Mouse (Mus musculus) left cerebral cortex, postnatal 10 days (tissue): ENCODE measurements at regions not wholly inside any gene's neighbourhood (a gene's known extent, or its start where the extent isn't known, plus 50 kb on each side); places are given as distances from the start of the nearest gene placed in this dataset.

Experiments
- DNase-seq, 2 experiments: peaks; one replicate each; pipeline ENCODE4 v3.0.0; 2021 to 2022; ENCODE audit warnings: low spot score in 2 of 2, mixed read lengths in 1 of 2; ENCODE audit errors: extremely low spot score in 1 of 2
- intact Hi-C: fragments of 180-260 bp; cut with DNase I; formaldehyde crosslinking; loops from one replicate; pipeline ENCODE4 v1.15.1; 2025

DNA sequence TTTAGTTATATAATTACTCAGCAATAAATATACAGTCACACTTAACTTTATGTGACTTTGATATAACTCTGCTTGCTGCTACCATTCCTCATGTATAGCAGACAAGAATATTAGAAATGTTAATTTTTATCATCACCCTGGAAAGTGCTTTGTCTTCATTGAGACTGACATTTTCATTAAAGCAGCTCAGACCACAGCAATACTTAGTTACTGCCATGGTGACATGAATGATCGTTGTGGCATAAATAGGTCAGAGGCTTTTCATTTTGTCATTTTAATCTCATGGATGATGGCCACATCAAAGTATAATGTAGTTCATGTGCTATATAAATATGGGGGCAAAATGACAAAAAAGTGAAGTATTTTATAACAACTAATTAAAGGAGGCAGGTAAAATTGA is 498.1 kb downstream of the Slc22a22 start:
- intact Hi-C loops, result no loop called here
- no peak for DNase-seq

DNA sequence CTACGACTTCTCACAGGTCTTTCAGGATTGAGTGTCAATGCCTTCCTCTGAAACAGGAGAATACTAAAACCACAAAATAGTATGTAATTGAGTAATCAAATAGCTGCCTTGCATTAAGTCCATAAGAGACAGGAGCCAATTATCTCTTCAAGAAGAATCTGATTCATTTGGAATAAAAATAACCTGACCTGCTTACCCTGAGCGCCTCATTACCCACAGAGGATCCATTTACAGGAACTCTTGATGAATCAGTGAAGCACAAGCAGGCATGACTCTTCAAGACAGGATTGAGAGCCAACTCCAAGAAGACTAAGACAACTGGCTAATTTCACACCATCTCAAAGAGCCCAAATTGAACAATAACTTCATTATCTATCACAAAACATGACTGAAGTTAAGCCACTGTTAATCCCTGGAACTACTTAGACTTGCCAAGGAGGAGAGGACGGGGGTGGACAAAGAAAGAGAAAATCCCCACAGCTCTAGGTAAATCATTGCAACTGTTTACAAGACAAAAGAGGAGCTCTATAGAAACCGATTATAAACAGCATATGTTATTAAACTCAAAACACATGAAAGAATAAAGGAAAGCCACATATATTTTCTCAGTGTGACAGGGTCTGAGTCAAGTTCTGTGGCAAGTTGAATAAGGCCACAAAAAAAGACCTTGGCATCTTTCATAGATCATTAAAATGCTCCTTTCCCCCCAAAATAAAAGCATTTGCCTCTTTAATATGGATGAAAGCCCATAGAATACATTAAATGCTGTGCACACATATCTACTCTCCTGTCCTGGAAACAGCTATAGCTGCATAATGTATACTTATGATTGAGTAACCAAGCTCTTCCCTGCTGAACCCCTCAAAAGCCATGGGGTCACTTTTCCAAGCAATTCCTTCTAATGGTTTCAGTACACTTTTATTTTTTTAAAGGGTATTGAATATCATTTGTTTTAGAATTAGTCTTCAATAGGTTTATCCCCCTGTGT is 501.7 kb downstream of the Slc22a22 start:
- intact Hi-C loops, result no loop called here

DNA sequence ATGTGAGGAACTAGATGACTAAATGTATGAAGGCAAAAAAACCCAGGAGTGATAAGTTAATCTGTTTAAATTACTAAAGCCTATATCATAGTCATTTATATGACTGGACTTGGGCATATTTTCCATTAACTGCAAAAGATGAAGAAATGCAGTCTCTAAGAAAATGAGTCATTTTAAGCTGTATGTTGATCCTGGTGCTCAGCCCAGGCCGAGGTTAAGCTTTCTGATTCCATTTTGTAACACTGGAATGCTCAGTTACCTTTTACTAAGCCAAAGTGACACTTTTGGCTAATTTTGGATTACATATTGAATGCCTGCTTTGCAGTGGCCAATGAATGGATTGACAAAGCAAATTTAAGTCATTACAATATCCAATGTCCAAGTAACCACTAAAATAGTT is 507.3 kb downstream of the Slc22a22 start:
- intact Hi-C loops, result no loop called here
- DNase-seq, result no peak

More for the DNA sequence above, 501.7 kb downstream of the Slc22a22 start:
- no peak for DNase-seq

DNA sequence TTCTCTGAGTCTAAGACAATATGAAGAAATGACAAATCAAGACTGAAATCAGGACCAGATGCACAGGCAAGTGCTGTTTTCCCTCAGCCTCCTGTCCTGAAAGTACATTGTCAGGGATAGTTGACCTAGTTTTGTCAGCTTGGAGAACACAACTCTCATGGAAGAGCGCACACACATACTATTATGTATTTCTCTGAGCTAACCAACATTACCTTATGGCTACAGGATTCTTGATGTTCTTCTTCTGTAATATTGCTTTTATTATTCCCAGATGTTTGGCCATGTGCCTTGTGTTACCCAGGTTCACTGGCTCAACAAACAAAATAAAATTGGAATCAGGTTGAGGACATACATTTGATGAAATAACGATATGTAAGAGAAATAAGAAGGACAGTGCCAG is 521.1 kb downstream of the Slc22a22 start:
- intact Hi-C loops, result no loop called here
- no peak for DNase-seq

DNA sequence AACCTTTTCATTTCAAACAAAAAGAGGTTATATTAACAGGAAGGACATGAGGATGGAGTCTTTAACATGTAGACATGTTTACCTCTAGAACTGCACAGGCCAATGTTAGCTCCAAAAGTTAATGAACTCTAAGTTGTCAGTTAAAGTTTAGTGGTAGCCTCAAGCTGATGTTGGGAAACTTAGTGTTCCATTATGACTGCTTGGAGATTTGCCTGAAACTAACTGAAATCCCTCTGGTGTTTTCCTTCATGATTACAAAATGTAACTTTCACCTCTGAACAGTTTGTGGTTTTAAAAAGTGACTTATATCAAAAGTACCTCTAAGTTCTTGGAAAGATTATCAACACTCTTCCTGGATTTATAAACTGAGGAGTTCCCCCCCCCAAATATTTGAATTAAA is 525.2 kb downstream of the Slc22a22 start:
- DNase-seq, result no peak
- intact Hi-C loops, result no loop called here

DNA sequence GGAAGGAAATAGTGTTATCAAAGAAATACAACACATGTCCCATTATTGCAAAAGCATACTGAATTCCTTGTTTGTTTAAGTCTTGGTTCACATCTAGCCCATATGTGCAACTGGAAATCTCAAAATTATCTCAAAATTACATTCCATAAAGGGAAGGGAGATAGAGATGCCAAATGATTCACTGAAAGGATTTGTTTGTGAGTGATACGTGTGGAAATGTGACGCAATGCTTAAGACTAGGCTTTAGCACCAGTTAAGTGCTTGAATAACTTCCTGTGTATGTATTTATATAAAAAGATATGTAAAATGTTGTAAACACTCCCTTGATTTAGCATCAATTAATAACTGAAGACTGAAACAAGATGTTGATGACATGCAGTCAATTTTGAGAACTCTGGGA is 526.6 kb downstream of the Slc22a22 start:
- DNase-seq, result no peak
- intact Hi-C loops, result no loop called here

DNA sequence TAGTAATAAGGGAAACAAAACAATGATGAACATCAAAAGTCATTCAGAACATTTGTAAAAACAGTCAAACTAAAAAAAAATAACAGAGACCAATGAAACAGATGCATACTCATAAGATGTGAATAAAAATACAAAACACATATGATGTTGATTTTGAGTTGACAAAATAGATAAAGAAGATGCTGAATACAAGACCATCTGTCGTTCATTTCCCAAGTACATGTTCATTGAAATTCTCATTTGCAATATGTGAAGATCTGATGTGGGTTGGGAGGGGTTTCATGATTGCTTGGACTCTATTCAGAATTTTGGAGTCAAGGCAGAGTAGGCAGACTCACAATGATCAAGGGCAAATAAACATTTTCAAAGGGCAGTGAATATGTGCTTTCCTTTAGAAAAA is 536.5 kb downstream of the Slc22a22 start:
- intact Hi-C loops, result no loop called here
- DNase-seq, result no peak

DNA sequence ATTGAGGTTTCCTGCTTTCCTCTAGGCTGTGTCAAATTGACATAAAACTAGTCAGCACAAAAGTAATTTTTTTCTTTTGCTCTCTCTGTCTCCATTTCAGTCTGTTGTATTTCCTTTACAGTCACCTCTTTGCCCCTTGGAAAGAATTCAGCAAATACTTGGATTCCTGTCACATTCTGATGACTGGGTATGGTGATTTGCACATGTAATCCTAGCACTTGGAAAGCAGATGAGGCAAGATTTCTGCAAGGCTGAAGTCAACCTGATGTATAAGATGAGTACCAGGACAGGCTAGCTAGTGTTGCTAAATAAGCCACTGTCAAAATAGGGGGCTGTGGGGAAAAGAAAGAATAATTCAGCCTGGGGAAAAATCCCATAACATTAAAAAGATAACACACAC is 580.9 kb downstream of the Slc22a22 start:
- intact Hi-C loops, result no loop called here
- DNase-seq, result no peak

DNA sequence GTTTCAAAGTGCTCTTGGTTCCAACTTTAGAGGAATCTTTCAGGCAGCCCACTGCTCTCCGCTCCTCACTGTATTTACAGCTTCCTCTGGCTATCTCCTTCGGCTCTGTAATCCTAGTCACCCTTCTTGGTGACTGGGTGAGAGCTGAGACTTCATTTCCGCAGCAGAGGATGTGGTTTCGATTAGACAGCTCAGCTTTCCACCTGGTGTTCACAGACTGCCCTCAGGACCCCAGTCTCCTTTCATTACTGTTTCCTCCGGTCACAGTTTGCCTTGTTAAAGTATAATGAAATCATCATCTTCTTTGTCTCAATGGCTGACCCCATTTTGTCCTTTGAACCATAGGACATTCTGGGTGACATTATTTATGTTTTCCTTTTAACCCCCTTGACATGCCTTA is 595.9 kb downstream of the Slc22a22 start:
- no peak for DNase-seq
- intact Hi-C loops, result no loop called here

DNA sequence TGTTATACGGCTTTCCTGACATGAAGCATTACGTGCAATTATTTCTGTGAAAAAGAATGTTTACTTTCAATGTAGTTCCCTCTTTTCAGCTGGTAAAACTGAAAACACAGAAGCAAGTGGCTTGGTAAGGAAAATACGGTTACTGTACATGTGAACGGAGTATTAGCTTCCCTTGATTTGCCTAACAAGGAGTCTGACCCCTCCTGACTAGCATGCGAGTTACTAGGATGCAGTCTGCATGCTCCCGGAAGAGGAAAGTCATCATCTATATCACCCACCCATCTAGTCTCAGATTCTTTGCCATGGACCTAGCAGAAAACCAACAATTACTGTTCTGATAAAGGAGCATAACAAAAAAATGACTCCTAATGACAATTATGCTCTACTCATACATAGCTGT is 611.5 kb downstream of the Slc22a22 start:
- intact Hi-C loops, result no loop called here
- DNase-seq, result no peak

DNA sequence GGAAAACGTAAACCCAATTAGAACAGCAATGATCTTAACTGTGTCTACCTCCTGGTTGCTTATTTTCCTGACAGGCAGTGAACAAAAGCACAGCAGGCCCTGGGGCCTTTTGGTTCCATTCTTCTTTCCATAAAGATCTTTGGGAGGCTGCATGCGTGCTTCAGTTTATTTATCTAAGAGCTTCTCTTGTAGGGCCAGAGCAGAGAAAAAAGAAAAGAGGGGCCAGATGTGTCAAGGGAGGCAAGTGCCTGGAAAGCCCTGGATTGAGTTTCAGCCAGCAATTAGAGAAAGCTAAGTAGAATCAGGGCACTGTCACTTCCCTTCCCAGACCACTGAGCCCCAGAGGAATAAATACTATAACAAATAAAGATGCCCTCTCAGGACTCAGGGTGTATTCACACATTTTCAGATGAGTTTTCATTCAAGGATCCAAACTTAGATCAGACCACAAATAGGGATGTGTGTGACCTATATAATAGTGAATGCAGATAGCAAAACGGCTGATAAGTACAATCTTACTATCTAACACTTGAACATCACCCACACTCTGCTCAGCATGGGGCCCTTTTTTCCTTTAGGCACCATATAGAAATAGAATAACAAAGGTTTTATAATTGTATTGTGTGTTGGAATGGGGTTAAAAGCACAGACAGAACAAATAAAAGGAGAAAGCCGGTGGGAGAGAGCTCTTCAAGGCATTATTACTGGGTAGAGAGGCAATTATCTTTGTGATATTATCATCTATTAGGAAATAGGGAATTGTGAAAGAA is 612.2 kb downstream of the Slc22a22 start:
- DNase-seq, result no peak
- intact Hi-C loops, result no loop called here

DNA sequence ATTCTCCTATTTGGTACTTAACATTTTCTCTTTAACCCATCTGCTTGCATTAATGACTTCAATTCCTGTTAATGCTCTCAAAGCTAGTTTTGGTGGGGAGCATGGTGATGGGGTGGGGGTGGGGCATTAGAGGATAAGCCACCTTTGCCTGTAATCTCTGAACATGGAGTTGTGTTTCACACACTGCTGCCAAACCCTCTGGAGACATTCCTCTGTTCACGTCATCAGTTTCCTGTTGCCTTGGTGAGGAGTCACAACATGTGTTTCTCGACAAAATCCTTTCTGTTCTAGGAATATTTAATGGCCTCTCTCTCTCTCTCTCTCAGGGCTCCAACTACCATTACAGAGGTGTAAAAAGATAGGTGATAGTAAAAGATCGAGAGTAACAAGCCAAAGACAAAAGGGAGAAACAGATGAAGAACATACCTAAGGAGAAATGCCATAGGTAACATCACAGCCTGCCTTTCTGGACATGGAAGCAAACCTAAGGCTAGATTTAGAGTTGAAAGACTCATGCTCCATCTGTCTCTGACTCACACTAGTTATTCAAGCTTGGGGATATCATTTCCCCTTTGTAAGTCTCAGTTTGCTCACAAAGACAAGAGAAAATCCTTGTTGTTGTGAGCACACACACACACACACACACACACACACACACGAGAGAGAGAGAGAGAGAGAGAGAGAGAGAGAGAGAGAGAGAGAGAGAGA is 618.6 kb downstream of the Slc22a22 start:
- intact Hi-C loops, result loop anchor here (5.0 kb wide), 2 partner anchors 161 to 521 kb away; no protein-coding TSS in a partner anchor
- no peak for DNase-seq

DNA sequence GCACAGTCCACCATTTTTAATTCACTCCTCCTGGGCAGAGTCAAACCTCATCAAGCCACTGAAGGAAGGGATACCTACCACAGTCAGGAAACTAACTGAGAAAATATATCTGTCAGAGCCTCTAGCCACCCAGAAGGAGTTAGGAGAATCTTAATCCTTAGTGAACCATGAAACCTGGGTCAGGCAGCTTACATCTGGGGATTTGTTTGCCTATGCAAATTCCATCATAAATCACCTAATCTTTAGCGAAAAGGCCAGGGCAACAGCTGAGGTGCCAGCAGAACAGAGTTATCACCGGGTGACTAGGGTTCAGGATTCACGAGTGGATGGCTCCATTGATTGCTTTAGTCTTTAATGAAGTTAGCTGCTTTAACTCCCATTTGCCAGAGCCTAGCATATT is 619.3 kb downstream of the Slc22a22 start:
- intact Hi-C loops, result loop anchor here (5.0 kb wide), 2 partner anchors 161 to 521 kb away; no protein-coding TSS in a partner anchor
- no peak for DNase-seq

DNA sequence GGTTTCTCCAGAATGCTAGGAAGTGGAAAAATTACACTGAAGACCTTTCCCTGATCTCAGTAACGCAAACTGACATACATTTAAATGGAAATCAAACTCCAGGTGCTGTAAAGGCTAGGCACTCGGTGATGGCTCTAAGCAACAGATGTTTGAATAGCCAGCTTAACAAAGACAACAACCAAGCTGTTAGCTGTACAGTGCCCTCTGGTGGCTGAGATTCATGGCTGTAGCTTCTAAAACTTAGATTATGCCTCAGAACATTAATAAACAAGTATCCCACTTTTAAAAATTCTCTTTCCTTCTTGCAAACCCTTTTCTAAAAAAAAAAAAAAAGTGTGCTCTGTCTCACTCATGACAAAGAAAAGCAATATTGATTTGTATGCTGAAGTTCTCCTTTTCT is 621.4 kb downstream of the Slc22a22 start:
- intact Hi-C loops, result loop anchor here (5.0 kb wide), 2 partner anchors 159 to 519 kb away; no protein-coding TSS in a partner anchor
- peak in 1 of 2 experiments; percentile 47 for DNase-seq

DNA sequence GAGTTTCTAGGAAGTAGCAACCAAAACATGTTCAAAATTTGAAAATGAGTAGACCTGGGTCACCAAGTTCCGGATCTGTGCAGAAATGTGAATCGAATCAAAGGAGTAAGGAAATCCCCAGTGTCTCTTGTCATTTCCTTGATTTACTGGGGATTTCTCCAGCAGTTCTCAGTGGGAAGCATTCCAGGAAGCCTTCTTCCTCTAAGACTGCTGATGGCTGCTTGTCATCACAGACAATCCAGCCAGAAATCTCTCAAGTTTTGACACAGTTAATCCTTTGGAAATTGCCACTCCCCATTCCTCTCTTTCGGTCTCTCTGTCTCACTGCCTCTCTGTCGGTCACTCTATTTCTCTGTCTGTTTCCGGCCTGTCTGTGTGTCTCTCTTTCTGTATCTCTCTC is 624.3 kb downstream of the Slc22a22 start:
- intact Hi-C loops, result no loop called here
- DNase-seq, result no peak

DNA sequence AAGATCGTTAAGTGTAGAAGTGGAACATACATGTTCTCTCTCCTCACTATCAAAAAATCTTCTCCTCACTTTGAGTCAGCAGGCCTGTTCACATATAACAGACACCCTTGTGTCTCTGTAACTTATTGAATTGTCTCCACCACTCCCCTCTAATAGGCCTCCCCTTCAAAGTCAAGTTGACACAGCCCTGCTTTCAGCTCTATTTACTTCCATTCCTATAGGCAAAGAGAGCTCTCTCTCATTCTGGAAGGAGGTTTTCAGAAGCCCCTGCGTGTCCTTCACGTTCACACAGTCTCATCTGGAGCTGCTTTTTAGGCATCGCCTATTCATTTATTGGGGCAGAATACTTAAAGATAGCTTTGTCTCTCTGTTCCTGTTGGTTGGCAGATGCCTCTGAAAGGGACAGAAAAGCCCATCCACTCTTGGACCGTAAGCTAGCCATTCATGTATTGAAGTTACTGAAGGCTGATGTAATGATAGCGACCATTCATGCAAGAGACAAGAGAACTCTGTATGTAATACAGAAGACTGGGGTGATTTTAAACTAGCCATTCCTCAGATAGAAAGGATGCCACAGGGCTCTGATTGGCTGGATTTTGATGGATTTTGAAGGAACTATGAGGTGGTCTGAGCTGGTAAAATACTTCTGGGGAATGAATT is 629.8 kb downstream of the Slc22a22 start:
- peak in 1 of 2 experiments; percentile 16 for DNase-seq

DNA sequence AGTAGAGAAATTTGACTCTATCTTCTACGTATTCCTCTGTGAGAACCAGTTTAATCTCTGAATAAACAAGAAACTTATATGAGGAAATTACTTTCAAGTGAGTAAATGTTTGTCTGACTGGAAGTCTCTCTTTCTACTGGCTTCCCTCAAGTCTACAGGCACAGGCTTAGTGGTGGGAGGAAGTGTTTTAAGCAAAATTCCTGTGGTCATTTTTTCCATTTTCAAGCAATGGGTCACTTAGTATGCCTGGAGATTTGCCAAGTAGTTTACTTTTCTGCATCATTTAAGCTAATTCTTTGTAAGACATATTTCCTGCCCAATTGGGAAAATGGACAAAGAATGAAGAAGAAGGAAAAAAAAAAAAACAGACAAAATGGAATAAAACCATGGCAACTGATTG is 632.9 kb downstream of the Slc22a22 start:
- intact Hi-C loops, result loop anchor here (5.0 kb wide), 1 partner anchor 777 kb away; no protein-coding TSS in a partner anchor
- no peak for DNase-seq

More for the DNA sequence above, 629.8 kb downstream of the Slc22a22 start:
- intact Hi-C loops, result no loop called here

DNA sequence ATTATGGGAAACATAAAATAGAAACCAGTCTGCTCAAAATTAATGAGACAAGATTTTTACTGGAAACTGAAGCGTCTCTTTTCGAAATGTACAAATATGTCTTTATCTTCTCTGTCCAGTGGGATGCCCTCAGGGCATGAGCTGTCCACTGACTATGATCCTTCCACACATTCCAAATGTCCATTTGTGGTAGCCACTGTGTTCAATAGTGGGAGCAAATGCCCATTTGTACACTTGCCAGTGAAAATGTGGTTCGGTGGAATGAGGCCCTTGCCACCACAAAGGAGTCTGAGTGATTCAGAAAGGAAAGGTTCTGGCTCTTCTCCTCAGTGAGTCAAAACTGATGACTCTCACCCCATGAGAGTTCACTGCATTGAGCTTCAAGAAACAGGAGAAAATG is 635.9 kb downstream of the Slc22a22 start:
- DNase-seq, result no peak
- intact Hi-C loops, result loop anchor here (5.0 kb wide), 1 partner anchor 774 kb away; no protein-coding TSS in a partner anchor

DNA sequence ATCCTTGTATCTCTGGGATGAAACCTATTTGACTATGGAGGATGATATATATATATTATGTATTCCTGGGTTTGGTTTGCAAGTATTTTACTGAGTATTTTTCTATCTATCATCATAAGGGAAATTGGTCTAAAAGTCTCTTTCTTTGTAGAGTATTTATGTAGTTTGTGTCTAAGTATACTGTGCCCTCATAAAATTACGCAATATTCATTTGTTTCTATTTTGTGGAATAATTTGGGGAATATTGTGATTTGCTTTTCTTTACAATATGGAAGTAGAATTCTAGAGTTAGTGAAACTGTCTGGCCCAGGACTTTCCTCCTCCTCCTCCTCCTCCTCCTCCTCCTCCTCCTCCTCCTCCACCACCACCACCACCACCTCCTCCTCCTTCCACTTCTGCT is 640.1 kb downstream of the Slc22a22 start:
- intact Hi-C loops, result no loop called here
- no peak for DNase-seq
